Mouse (Mus musculus) cerebellum, adult 8-10 months (tissue): ENCODE measurements around the gene Vmn1r210.
"Not testable (repeated sequence)": the region's sequence is repeated elsewhere in the genome, so short reads cannot be mapped to it uniquely, and the experiment has no call there.

Source experiments
- DNase-seq: peaks from one replicate; pipeline ENCODE4 v3.0.0; 2022

The Vmn1r210 gene

DNA sequence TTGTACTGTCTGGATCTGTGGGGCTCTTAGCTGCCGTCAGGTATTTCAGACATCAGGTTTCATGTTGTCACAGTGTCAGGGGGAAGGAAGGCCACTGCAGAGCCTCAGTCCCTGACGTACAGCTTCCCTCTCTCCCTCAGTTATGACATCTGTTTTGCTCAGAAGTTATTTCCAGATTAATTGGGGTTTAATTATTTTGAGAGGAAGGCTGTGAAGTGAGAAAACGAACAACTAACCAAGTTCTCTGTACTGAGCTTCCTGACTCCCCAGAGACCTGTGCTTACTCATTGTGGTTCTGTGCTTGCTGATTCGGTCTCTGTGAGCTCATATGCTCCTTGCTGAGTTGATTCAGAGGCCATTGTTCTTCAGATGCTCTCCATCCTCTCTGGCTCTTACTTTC, at the start of gene Vmn1r210:
Vmn1r210 (minus strand) TSS at position 101 of the 400 bp plus-strand sequence.
- no peak for DNase-seq

DNA sequence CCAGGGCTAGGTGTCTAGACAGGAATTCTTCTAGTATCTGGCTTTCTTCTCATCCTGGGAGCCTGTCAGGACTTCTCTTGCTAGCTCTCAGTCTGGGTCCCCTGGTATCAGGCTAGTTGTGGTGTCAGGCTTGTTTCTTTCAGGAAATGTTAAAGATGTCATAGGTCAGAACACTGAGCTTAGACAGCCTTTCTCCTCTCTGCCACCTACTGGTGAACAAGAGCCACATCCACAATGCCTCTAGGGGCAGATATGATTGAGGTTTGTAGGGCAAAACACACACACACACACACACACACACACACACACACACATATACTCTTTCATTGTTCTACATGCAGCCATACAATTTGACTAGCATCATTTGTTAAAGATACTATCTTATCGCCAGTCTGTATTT, 48.1 kb upstream of the Vmn1r210 start:
- DNase-seq = no peak

DNA sequence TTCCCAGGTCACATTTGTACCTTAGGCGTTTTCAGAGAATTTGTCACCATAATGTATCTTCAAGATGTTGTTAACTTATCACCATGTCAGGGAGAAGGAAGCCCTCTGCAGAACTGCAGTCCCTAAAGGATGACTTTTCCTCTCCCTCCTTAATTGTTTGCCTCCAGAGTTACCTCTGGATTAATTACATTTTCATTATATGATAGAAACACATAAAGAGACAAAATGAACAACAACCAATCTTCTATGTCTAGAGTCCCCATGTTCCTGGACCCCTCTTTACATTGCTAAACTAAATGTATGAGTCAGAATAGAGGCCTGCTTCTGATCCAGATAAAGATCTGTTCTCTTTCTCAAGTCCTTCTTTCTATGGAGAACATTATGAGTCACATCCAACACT, 26.3 kb upstream of the Vmn1r210 start, which contains the start of gene Vmn1r211:
Vmn1r211 (minus strand) TSS at position 101 of the 400 bp plus-strand sequence.
- DNase-seq = no peak

DNA sequence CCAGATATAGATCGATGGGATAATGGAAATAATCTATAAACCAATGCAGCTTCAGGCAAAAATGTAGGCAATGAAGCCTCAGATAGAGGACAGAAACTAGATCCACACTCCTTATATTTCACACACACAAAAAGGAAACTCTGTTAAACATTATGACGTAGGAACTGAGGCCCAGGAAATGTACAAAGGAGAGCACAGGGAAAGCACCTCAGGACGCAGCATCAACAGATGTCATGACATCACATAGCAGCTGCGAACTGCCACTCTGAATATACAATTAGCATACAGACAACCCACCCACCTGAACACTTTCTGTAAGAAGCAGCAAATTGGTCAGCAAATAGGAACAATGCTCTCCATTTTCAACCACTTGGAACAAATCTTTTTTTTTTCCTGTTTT, 23.6 kb upstream of the Vmn1r210 start:
- DNase-seq = no peak

DNA sequence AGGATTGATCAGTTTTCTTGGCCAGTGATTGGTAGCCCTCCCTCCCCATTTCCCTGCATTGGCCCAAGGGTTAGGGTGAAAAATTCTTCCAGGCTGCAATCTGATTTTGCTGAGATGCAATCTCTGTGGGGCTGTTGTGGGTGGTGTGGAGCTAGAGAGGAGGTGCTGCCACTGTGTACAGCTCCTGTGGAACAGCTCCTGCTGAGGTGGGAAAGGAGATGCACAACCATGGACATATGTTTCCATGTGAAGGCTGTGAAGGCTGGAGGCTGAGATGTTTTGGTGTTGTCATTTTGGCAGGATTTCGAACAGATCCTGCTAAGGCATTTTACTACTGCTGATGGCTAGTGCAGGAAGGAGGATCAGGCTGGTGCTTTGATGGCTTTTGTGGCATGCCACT, 15.7 kb upstream of the Vmn1r210 start:
- no peak for DNase-seq

DNA sequence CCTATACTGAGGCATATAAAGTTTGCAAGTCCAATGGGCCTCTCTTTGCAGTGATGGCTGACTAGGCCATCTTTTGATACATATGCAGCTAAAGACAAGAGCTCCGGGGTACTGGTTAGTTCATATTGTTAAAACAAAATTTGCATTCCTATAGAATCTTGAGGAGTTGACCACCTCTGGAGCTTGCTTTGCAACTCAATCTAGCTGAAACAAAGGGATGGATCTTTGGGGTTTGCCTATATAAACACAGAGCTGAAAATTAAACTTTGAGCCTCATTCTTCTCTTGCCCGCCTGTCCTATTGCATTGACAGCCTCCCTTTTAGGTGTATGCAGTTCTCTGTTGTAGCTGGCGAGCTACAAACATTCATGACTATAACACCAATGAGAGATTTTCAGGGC, 13.2 kb upstream of the Vmn1r210 start:
- DNase-seq = not testable (repeated sequence)

DNA sequence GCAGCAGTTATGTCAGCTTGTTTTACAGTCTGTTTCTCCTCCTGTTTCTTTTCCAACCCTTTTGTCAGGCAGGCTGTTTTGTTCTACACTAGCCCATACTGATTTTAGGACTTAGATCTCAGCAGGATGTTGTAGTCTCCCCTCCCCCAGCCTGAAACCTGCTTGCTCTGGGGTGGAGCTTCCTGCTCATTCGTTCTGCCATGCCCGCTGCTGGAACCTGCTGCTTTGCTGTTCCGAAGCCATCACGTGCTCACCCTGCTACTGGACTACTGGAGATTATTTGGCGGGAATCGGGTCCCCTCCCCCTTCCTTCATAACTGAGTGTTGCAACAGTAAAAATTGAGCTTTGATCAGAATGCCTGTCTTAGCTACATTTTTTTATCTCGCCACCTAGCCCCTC, 1.8 kb downstream of the Vmn1r210 start:
- DNase-seq = not testable (repeated sequence)

DNA sequence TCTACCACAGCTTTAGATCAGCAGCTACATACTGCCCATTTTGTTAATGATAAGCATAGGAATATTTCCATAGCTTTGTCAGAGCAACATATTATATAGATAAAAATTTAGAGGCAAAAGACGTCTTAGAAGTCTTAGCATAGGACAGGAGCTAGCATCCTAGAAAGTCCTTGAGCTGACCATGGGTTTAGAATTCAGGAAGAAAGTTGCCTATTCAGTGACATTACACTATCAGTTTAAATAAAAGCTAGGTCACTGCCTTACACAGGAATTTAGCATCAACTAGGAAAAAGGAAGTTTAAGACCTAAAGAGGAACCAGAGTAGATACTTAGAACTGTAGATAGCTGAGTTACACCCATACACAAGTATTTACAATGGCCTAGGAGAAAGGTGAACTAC, 9.5 kb downstream of the Vmn1r210 start:
- not testable (repeated sequence) for DNase-seq

DNA sequence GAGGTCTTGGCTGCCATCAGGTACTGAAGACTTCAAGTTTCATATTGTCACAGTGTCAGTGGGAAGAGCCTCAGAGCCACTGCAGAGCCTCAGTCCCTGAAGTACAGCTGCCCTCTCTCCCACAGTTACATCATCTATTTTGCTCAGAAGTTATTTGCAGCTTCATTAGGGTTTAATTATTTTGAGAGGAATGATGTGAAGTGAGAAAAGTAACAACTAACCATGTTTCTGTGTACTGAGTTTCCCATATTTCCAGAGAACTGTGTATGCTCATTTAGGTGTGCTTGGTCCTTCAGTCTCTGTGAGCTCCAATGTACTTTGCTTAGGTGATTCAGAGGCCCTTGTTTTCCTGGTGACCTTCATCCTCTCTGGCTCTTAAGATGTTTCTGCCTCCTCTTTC, 21.6 kb downstream of the Vmn1r210 start, which contains the start of gene Vmn1r209:
Vmn1r209 (minus strand) TSS at position 101 of the 400 bp plus-strand sequence.
- not testable (repeated sequence) for DNase-seq

DNA sequence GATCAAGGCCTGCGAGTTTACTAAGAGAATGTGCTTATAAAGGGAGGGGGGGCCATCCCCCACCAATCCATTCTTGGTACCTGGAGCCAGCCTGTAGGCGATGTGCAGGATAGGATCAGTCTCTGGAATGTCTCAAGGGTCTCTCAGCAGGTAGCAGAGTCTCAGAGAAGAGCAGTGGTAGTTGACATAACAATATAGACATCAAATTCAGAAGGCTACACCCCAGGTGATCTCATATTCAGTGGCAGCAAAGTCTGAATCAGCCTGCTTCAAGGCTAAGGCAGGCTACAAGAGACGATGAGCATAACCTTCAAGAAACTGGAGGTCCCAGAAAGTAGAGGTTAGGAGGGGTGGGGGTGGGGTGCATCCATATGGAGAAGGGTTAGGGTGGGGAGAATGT, 43.1 kb downstream of the Vmn1r210 start:
- DNase-seq = not testable (repeated sequence)

DNA sequence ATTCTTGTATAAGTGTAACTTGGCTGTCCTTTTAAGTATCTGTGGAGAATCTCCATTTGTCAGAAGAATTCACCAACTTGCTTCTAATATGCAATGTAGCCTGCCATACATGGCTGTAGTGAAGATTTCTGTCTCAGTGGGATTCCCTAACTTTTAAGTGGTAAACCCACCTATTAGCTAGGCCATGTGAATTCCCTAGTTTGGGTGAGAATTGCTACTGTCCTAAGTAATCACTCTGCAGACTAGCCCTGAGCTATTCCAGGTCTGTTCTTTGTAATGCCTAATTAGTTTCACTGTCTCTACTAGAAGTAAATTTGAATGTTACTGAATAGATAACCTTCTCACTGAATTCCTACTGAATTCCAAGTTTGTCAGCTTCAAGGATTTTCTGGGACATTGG, 47.0 kb downstream of the Vmn1r210 start:
- not testable (repeated sequence) for DNase-seq

DNA sequence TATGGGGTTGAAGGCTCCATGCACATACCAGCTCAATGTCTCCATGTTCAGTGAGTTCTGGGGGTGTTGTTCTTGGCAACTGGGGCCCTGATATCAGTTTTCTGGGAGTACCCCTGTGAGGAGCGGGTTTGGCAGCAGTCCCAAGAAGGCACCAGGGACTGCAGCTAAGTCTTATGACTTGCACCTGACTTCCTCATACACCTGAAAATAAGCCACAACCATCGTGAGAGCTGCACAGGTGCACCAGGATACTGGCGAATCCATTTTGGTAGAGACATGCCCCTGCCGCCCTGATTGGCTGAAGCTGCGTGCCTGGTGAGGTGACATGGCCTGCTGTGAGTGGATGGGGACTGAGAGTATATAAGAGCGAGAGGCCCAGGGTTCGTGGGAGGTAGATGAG, 53.8 kb downstream of the Vmn1r210 start, which contains the start of gene Vmn1r208:
Vmn1r208 (minus strand) TSS at position 101 of the 400 bp plus-strand sequence.
- DNase-seq = not testable (repeated sequence)
